Mouse (Mus musculus) duodenum, adult 2 months (tissue): Measurements from ENCODE around the gene Pappa. TPM values are rescaled to one million over a fixed set of nuclear protein-coding genes. Genes with fewer than 3 reads are reported as not detected.

Experiments used
- polyA plus RNA-seq: library from polyadenylated mRNA; depleted of rRNA; stranded (reverse); fragments of >200 nt; gene quantifications from 2 replicates; pipeline ENCODE4 v1.2.3, GENCODE M21; 2012; ENCODE audit warnings: low replicate concordance; rRNA removed

Pappa gene
- 0.09 and 0.15 TPM in 2 replicates for polyA plus RNA-seq

GRCm38 (mm10) chr4:65123741-65124224, at the start of gene Pappa:
TSS of gene Pappa (plus strand) at chr4:65124174.

